Mouse (Mus musculus) left cerebral cortex, adult 8-10 months (tissue): ENCODE results near the gene Fkbp1a. TPM values are rescaled to one million over a fixed set of nuclear protein-coding genes. Genes with fewer than 3 reads are reported as not detected.

Source experiments
- DNase-seq, 2 experiments: peaks; one replicate each; pipeline ENCODE4 v3.0.0; 2022; ENCODE audit warnings: low spot score in 2 of 2
- total RNA-seq, 4 experiments: library from RNA; stranded (reverse); gene quantifications; 2 replicates each; pipeline ENCODE4 v1.2.4; 2022

Gene Fkbp1a
- total RNA-seq, result 100 to 1,000 TPM; 699 to 783 (median 759) TPM

DNA sequence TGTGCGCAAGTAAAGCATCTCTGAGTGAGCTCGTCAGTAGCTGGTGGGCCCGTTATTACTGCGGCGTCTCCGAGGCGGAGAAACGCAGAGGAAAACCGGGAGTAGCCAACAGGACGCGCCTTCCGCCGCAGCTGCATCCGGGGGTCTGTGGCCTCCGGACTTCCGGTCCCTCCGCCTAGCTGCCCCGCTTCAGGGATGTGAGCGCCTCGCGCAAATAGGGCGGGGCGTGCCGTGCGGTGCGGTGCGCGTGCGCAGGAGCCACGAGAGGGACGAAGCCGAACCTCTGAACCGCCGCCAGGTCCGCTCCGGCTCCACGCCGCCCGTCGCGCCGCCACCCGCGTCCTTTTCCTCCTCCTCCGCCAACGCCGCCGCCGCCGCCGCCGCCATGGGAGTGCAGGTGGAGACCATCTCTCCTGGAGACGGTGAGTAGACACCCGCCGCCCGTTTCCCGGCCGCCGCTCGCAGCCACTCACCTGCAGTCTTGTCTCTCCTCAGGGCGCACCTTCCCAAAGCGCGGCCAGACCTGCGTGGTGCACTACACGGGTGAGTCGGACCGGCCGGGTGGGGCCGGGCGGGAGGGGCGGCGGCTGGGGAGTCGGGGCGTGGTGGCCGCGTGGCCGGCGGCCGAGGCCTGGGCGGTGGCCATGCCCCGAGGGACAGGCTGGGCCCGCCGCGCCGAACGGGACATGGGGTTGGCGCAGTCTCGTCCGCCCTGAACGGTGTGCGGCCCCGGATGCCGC is at the start of gene Fkbp1a:
Gene Fkbp1a (plus strand): TSS at position 161 of the 740 bp plus-strand sequence.
- peak; percentile 93 to 96 for DNase-seq

DNA sequence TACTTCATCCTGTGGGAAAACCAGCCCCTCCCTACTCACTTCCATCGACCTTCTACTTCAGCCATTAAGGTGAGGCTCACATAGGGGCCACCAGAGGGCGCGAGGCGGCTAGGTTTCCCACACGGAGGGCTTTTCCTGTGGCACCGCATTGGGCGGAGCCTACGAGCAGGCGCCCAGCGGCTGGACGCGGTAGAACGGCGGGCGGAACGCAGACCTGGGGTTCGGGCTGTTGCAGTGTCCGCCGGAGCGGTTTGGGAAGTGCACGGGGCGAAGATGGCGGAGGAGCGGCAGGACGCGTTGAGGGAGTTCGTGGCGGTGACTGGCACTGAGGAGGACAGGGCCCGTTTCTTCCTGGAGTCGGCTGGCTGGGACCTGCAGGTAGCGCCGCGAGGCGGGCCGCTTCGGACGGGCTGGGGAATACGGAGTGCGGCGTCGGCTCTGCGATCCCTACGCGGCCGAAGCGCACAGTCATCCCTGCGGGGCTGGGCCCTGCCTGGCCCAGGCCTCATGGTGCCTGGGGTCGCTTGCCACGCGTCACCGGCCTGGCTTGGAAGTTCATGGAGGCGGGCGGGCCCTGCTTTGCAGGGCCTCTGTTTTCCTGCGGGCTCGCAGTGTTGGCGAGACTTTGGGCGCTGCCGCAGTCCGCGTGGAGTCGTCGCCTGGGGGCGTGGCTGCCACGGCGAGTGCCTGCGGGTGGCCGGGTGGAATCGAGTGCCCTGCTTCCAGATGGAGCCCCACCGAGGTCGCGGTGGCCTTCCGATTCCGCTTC is 48.1 kb upstream of the Fkbp1a start, which contains the start of gene Nsfl1c:
Gene Nsfl1c (plus strand): TSS at position 148 of the 769 bp plus-strand sequence.
- peak; percentile 87 to 95 for DNase-seq

DNA sequence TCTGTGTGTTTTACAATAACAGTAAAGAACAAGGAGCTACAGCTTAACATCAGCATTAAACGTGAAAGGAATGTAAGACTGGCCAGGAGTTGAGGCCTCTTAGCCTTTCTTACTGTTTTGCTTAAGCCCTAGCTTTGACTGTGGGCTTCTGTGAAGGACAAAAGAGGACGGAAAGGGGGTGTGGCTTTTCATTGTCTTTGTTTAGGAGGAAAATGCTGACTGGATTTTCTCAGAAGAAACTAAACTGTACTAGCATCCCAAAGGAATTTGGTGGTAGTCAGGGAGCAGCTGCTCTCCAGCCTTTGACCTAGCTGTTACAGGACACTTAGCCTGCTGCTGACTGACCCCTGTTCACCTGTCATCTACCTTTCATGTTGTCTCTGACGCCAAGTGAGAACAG is 43.9 kb upstream of the Fkbp1a start:
- DNase-seq, result no peak

DNA sequence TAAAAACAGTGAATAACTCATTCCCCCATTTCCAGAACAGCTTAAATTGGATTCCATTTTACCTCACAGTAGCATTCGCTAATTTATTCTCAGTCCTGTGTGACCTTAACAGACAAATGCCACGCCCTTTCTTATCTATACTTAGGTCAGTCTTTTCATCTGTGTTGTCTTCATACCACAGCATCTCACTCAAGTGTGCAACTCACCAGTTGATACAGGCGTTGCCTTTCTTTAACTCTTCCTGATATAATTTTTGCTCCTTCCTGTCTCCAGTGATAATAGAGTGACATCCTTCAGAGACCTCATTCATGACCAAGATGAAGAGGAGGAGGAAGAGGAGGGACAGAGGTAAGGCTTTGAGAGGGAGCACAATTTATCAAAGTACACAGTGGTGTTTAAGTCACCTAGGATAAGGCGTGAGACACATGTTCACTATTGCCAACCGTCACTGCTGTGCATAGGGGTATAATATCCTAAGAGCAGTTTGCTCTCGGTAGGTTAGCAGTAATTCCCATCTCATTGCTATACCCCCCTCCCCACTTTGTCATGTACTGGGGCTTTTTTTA is 41.8 kb upstream of the Fkbp1a start:
- no peak for DNase-seq

DNA sequence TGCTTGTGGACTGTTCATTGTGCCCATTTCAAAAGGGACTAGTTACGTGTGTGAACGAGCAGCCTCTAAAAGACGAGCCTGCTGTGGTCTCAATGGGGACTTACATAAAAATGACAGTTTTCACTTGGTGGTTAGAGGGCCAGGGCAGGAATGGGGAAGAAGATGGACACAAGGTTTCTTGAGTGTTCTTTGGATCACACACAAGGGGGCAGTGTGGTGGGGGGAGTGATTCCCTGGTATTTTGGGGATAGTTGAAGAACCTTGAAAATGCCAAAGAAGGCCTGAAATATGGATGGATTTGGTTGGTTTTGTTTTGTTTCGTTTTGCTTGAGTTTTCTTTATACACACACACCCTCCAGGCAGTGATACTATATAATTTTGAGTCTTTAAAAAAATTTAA is 38.1 kb upstream of the Fkbp1a start:
- no peak for DNase-seq

DNA sequence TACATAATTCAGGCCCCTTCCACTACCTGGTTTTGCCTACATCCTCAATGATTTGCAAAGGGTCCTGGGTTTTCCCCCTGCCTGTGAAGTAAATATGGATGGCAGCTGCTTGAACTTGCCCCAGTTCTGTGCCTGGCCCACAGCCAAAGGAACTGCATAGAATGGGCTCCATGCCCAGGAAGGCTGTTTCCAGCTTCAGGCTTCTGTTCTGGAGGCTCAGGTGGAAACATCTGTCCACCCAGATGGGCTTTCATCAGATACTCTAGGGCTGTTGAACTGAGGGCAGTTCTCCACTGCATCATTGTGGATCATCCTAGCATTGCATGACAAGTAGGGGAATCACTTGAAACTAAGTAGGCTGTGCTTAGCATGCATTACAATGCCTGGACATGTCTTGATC is 30.1 kb upstream of the Fkbp1a start:
- peak in 1 of 2 experiments; percentile 51 for DNase-seq

DNA sequence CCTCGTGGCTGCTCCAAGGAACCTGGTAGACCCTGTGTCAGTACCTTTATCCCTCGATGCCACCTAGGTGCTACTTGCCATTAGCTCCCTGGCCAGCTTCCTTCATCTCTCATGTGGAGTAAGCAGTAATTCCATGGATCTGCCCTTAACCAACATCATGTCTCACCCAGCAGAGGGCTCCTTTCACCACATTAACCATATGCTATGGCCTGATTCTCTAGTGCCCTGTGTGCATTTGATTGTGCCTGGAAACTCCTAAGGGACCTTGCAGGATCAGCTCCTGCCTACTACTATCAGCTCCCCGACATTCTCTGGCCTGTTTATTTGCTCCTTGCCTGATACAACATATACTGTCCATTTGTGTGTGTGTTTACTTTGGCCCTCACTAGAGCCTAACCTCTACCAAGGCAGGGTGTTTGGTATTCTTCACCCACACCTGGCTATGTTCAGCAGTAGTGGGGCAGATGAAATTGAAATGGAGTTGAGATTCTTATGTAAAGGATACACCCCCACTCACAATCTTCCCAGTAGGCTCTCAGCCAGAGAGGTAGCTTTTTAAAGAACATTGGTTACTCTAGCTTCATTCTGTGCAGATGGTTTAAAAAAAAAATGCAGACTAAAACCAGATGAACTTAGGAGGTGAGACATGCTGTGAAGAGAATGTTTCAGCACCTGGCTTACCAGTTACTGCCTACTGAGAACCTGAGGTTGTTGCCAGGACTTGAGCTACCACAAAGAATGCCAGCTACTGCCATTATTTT is 28.6 kb upstream of the Fkbp1a start:
- DNase-seq, result peak; percentile 28 to 68

DNA sequence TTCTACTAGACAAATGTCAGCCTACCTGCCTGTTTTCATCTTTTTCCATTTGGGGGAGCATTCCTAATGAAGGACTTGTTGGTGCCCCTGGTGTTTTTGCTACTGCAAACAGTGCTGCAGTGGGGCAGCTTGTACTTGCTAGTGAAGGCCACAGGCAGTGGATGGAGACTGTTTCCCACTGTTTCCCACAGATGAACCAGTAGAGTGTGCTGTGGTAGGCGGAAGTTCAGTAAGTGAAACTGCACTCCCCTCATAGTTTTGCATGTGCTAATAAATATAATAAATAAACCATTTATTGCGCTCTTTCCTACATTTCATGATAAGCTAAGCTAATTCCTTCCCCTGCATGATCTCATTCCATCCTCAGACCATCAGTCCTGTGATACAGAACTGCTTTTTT is 23.3 kb upstream of the Fkbp1a start:
- DNase-seq, result no peak

DNA sequence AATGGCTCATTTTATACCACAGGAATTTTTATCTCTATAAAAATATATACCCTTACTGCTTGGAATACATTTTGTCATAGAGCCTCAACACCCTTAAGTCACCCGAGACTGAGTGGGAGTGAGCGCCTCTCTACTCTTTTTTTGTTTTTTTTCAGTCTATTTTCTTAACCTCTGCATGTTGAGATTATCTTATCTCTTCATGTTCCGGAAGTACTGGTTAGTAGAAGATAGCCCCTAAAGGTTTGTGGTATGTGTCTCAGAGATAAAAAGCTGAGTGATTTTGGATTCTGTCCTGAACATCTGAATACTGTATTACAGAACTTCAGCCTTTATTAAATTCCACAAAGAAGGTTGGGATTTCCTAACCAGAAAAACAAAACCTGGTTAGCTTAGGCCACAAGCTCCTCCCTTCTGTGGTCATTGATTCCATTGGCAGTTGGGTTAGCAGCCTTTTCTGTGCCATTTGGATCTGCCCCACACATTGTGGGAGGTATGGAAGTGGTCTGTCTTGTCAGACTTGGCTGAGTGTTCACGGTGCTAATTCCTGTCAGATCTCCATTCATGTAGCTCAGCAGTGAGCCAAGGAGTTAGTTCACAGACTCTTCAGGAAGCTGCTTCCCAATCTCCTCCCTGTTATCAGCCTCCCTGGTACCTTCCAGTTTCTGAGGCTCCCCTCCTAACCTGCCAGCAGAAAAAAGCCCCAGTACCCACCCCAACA is 17.8 kb upstream of the Fkbp1a start:
- DNase-seq, result no peak

DNA sequence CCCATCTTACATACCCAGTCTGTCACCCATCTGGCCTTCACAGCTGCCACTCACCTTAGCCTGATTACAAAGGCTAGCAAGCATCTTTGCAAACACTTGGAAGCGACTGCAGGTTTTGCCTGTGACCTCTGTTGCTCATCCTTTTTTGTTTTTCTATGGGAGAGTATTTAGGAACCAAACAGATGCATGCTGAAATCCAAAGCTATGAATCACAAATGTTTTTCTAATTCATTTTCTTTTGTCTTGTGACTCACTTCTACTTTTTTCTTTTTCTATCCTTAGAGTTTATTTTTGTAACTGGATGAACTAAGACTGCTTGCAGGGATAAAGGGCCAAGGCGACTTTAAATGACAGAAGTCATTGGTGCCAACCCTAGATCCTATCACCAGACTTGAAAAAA is 16.8 kb upstream of the Fkbp1a start:
- DNase-seq, result no peak

DNA sequence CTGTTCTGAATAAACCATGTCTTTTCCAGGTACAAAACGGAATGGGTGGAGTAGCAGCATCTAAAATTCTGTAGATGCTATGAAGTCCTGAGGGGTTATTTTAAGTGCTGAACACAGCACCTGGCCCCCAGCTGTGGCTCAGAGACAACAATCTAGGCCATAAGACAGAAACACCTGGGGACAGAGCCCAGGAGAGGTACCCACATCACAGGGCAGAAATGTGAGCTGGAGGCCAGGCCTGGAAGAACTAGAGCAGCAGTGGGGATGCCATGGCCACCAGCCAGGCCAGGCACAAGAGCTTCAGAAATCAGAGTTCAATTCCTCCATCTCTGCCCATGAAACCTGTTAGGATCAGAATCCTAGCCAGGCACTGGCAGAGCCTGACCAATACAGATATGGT is 14.2 kb upstream of the Fkbp1a start:
- no peak for DNase-seq

DNA sequence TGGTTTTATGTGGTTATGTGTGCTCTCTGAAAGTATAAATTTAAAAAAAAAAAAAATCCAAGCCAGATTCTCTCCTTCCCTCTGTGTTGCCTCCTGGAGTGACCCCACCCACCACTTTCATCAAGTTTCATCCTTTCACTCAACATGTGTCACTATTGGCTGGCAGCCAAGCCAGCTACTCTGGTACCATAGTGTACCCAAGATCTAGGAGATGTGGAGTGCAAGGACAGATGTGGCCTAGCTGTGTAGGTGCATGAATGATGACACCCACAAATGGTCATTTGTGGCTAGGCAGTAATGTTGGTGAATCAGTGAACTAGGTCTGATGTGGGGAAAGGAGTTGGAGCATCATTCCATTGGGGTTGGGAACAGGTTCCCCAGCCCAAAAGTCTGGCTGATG is 13.1 kb upstream of the Fkbp1a start:
- DNase-seq, result no peak

DNA sequence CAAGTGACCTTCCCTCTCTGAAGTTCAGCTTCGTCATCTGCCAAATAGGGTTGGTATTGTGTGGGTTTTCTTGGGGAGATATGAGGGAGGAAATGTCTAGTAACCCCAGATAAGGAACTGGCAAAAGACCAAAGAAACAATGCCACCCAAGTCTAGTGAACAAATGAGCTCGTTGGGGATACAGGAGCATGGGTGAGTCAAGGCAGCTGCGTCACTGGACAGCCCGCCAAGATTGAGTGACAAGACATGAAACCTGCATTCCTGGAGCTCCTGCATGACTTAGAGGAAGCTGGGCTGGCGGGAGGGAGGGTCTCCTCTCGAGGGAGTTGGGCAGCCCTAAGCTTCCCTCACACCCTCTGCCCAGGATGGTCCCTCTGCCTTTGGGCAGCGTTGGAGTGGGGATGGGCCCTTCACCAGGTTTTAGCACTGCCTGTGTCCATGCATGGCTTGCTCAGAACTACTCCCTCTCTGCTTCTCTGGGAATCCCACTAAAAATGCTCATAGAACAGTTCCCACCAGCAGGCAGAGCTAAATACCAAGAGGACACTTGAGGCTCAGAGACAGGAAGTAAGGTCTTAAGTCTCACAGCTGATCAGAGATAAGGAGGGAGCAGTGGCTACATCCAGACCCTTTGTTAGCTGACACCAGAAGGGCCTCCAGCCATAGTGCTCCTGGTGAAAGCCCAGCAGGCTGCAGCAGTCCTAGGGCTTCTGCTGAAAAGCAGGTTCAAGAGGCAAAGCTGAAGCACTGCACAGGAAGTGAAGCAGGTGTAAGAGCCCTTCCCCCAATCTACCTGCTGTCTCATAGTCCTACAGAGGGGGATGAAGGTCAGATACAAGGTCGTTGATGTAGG is 11.7 kb upstream of the Fkbp1a start:
- no peak for DNase-seq

DNA sequence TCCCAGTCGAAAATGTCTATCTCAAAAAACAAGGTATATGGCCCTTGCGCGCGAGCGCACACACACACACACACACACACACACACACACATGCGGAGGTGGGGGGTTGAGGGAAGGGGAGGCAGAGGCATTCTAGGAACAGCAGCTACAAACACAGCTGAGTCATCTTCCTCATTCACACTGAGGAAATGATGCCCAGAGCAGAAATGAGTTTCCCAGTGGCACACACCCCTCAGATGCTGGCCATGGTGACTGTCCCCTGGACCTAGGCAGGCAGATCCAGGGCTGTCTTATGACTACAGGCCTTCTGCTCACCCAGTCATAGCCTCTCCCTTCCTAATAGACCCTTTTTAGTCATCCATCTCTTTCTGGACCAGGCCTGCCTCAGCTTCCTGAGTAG is 8.7 kb upstream of the Fkbp1a start:
- no peak for DNase-seq

DNA sequence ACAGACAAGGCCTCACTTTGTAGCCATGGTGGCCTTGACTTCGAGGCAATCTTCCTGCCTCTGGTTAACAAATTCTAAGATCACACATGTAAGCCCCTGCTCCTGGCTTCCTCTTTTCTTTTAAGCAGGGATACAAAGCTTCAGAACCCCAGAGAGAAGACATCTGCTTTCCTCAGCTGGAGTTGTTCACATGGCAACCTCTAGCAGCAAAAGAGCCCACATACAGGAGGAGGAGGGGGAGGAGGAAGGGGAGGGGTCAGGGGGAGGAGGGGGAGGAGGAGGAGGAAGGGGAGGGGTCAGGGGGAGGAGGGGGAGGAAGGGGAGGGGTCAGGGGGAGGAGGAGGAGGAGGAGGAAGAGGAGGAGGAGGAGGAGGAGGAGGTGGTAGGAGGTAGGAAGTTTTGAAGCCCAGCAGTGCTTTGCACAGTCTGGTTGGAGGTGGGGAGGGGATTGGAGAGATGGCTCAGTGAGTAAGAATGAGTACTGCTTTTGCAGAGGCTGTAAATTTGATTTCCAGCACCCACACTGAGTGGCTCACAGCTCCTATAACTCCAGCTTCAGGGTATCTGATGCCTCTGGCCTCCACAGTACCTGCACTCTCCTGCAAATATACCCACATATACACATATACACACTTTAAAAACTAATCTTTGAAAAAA is 6.2 kb upstream of the Fkbp1a start:
- no peak for DNase-seq

DNA sequence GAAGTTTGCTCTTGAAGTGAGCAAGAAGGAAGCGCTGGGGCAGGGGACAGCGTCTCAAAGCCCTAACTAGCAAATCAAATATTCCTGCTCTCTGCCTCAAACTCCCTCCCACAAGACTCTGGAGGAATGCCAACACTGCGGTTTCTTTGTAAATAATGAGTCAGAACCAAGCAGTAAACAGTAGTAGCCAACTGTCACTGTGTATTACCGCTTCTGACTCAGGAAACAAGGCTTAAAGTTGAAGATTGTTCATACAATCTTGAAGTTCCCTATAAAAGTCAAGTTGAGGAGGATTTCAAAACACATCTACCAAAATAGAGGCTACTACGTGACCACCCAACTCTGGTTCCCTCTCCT is 5.7 kb upstream of the Fkbp1a start:
- DNase-seq, result peak in 1 of 2 experiments; percentile 55

DNA sequence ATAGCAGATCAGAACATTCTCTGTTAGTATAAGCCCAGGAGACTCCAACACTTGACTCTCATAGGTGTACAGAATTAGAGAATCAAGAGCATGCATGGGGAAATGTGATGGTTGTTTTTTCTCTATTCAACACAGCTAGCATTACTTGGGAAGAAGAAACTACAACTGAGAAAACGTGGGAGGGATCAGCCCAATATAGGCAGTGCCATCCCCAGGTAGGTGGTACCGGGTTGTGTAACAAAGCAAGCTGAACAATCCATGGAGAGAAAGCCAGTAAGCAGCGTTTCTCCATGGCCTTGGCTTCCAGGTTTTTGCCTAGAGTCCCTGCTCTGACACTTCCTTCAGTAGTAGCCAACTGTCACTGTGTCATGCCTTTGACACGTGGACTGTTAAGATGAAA is 3.6 kb upstream of the Fkbp1a start:
- DNase-seq, result peak in 1 of 2 experiments; percentile 48

DNA sequence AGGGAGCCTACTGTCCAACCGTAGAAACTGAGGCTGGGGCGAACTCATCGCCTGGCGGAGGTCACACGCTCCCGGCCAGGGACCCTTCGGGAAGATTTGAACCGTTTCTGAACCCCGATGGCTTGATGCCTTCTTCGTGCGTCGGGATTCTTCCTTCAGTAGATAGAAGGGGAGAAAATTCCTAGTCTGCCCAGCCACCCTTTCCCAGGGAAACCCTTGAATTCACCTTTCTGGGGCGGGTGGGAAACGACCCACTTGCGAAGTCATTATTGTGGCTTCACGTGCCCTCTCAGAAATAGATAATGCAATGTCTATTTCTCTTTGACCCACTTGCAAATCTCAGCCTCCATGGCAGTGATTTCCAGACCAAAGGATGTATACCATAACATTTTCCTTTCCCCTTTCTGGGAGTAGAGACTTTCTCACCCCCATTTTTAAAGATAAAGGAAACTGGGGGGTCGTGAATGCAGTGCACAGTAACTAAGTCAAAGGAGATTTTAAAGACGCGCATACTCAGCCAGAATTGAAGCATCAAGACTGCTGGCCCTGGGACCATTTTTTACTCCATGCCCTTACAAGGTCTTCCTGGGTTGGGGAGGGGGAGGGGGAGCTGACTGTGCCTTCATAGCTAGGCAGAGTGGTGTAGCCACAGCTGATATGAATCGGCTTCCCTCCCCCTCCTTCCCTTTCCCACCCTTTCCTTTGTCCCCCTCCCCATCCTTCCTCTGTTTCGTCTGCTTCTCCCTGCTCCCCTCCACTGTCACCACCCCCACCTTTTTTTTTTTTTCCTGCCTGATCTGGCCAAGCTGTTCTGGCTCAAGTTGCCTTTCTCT is 996 bp downstream of the Fkbp1a start:
- DNase-seq, result peak in 1 of 2 experiments; percentile 50

DNA sequence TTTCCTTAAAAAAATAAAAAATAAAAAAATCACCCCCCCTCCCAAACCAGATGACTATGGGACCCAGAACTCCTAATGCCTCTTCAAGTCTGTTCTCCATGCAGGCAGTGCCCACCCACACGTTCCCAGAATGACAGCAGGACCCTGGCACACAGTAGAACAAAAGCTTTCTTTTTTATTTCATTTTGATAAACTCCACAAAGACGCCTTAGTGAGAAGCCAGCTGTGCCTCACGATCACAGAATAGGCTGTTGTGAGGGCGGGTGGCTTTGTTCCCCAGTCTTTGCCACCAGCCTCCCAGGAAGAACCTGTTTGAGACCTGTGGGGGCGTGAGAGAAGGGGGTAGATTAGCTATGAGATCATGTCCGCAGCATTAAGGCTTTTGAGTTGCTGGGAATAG is 2.4 kb downstream of the Fkbp1a start:
- DNase-seq, result peak; percentile 34 to 51
